Comparison of ENCODE assay signal across 27 mouse cellular contexts in the genomic region with DNA sequence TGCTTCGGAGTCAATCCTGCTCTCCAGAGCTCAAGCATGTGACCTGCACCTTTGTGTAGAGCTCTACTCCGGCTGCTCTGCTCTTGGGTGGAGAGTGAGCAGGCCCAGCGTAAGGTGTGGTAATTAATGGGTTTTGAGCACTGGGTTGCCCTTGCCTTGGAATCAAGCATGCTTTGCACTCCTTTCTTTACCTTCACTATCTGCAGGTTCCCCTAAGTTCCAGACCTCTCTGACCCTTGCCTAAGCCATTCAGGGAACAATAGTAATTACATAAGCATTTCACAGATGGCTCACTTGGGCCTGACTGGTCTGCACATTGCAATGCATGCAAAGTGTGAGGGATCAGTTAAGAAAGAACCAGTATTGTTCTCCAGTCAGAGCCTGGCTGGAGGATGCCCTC.
"Had no signal": no experiment of that assay in that cellular context is flagged by ENCODE, and none has a peak within 500 bp of the region (broad histone marks: within the 10 kb centered on the region; RNA-seq: fewer than 3 reads in every experiment).

No protein-coding gene starts in this region.

- DNase-seq: gastrocnemius, adult 2 months; gastrocnemius, postnatal 14 days; gastrocnemius, postnatal 36 days; heart, adult 11 months; heart, adult 2 months; heart, postnatal 14 days; heart, postnatal 36 days; kidney, adult 18-20 months; kidney, adult 8-10 months; kidney, postnatal 10 days; kidney, postnatal 25 days; kidney, postnatal 4 days; left cerebral cortex, postnatal 4 days; lung, adult 18-20 months had no signal

- H3K4me1 ChIP-seq: heart, embryonic 13.5 days; heart, embryonic 15.5 days; hindbrain, embryonic 13.5 days; hindbrain, embryonic 15.5 days; limb, embryonic 13.5 days; limb, embryonic 15.5 days had no signal

- H3K27ac ChIP-seq: gastrocnemius, adult 2 months; heart, adult 2 months; heart, embryonic 13.5 days; heart, embryonic 15.5 days; hindbrain, embryonic 13.5 days; hindbrain, embryonic 15.5 days; hindbrain, postnatal 0 days; layer of hippocampus, adult 2 months; left cerebral cortex, adult 2 months; limb, embryonic 13.5 days; limb, embryonic 15.5 days; liver, embryonic 12.5 days; liver, embryonic 14.5 days had no signal

- ATAC-seq: hindbrain, postnatal 0 days; intestine, postnatal 0 days; liver, embryonic 12.5 days had no signal

- H3K9me3 ChIP-seq: heart, embryonic 13.5 days; heart, embryonic 15.5 days; hindbrain, embryonic 13.5 days; hindbrain, embryonic 15.5 days; limb, embryonic 13.5 days; limb, embryonic 15.5 days; liver, embryonic 12.5 days had no signal

- H3K4me2 ChIP-seq: heart, embryonic 11.5 days; heart, embryonic 13.5 days; heart, embryonic 15.5 days; hindbrain, embryonic 13.5 days; hindbrain, embryonic 15.5 days; limb, embryonic 13.5 days; limb, embryonic 15.5 days; liver, embryonic 12.5 days had no signal

- H3K9ac ChIP-seq: heart, embryonic 13.5 days; heart, embryonic 15.5 days; hindbrain, embryonic 13.5 days; hindbrain, embryonic 15.5 days; limb, embryonic 13.5 days; limb, embryonic 15.5 days; liver, embryonic 12.5 days; liver, embryonic 14.5 days had no signal

- H3K36me3 ChIP-seq: hindbrain, embryonic 15.5 days had no signal

- H3K27me3 ChIP-seq: heart, embryonic 13.5 days; heart, embryonic 15.5 days; hindbrain, embryonic 13.5 days; hindbrain, embryonic 15.5 days; limb, embryonic 13.5 days; limb, embryonic 15.5 days; liver, embryonic 12.5 days had no signal

- H3K4me3 ChIP-seq: gastrocnemius, adult 2 months; heart, adult 2 months; heart, embryonic 13.5 days; heart, embryonic 15.5 days; hindbrain, embryonic 13.5 days; hindbrain, embryonic 15.5 days; layer of hippocampus, adult 2 months; left cerebral cortex, adult 2 months; limb, embryonic 13.5 days; limb, embryonic 15.5 days; liver, embryonic 12.5 days had no signal
